Mouse (Mus musculus): ENCODE results near the gene Mrpl22. TPM values are rescaled to one million over a fixed set of nuclear protein-coding genes. Genes with fewer than 3 reads are reported as not detected.
A peak's percentile ranks its signal among the peaks of the same experiment; 100 is the strongest.
"Not testable (repeated sequence)": the region's sequence is repeated elsewhere in the genome, so short reads cannot be mapped to it uniquely, and the experiment has no call there.

The Mrpl22 gene
- polyA plus RNA-seq, 1 experiment from 2014 or later: 102 TPM

DNA sequence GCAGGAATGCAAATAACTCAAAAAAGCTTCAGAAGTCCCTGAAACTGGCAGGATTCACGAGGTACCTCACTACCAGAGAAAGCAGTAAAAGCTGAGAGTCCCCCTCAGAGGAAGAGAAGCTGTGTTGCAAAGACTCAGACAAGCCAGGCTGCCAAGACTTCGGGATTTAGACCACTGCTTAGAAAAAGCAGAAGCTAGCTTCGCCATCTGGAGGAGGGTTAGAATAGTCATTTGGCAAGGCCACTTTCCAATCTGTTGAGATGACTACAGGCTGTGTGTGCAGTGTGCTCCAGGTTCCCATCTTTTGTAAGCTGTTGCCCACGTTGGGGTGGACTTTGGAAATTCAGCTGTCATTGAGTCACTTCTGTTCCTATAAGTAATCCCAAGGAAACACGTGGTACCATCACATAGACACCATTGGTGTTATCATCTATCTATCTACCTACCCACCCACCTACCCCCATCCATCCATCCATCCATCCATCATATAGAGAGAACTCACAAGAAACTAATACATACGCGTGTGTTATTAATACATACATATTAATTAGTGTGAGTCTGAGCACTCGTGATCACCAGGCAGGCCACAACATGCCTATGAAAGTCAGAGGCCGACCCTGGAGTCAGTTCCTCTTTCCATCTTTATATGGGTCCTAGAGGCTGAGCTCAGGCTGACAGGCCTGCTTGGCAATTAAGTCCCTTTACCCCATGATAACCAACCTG is 27.6 kb upstream of the Mrpl22 start:
- Histone ChIP-seq H3K9ac (no peak overlapping the region), H3K27ac (no peak overlapping the region), H3K4me3 (no peak overlapping the region), H3K4me2 (replicated peaks) (no peak overlapping the region), H3K27me3 (no peaks in the 10 kb centered on the region), H3K36me3 (peaks cover 87% of the 10 kb centered on the region), H3K9me3 (replicated peaks) (no peaks in the 10 kb centered on the region), H3K4me1 (no peaks in the 10 kb centered on the region)
- no peak for ATAC-seq (ENCODE audit: low FRiP score)
- WGBS: 92% methylated on average over 9 of the region's 9 CpGs

DNA sequence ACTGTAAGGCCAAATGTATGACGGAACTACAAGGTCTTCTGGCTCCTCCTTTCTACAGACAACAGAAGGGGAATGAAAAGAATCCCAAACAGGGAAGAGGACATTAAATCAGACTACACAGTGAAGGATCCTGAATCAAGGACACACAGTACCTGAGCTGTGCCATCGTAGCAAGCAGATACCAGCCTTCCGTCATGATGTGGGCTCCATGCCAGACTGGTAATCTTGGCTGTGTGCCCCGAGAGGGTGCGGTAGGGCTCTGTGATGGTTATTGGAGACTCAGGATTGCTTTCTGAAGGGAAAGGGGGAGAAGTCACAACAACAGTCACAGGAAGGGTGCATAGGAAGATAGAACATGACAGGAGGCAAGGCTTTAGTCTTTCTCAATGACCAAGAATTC is 25.2 kb upstream of the Mrpl22 start:
- Histone ChIP-seq H3K9ac (no peak overlapping the region), H3K36me3 (peaks cover 85% of the 10 kb centered on the region), H3K27ac (no peak overlapping the region), H3K27me3 (no peaks in the 10 kb centered on the region), H3K4me1 (no peaks in the 10 kb centered on the region), H3K4me2 (replicated peaks) (no peak overlapping the region), H3K4me3 (no peak overlapping the region), H3K9me3 (replicated peaks) (no peaks in the 10 kb centered on the region)
- WGBS: 91% methylated on average over 5 of the region's 5 CpGs
- no peak for ATAC-seq (ENCODE audit: low FRiP score)

DNA sequence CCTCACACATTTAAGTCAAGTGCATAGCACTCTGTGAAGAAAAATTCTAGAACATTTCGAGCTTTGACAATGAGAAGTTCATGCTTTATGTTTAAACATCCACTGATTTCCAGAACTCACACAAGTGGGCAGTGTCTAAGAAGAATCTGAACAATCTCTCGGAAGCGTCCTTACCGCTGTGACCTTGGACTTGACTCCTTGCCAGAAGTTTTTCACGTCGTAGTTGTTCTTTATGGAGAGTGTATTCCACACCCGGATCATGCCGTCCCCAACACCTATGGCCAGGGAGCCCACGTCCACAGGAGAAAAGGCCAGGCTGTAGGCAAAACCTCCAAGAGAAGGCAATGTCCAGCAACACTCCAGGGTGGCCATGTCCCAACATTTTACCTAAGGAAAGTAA is 16.0 kb upstream of the Mrpl22 start:
- no peak overlapping the region for H3K27ac ChIP-seq
- H3K9me3 ChIP-seq (replicated peaks): no peaks in the 10 kb centered on the region
- H3K9ac ChIP-seq: no peak overlapping the region
- peaks cover 78% of the 10 kb centered on the region for H3K36me3 ChIP-seq
- H3K4me3 ChIP-seq: no peak overlapping the region
- 95% methylated on average over 9 of the region's 9 CpGs for WGBS
- ATAC-seq (ENCODE audit: low FRiP score): no peak
- no peak overlapping the region for H3K4me2 ChIP-seq (replicated peaks)
- no peaks in the 10 kb centered on the region for H3K4me1 ChIP-seq
- H3K27me3 ChIP-seq: no peaks in the 10 kb centered on the region

DNA sequence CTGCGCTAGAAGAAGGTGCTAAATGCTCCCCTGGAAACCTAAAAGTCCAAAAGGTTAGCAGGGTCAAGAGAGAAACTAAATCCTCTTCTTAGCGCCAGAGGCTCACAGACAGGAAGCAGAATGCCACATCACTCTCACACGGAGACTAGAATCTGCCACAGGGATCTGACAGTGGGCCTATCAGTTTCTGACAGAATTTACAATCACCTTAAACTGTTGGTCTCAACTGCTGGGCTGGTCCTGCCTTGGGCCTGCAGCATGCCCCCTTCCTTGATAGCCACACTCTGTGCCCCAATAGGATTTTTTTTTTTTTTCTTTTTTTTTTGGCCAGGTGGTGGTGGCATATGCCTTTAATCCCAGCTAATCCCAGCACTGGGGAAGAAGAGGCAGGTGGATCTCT is 14.6 kb upstream of the Mrpl22 start:
- WGBS: 89% methylated on average over 3 of the region's 3 CpGs
- Histone ChIP-seq H3K36me3 (peaks cover 74% of the 10 kb centered on the region), H3K4me3 (no peak overlapping the region)

DNA sequence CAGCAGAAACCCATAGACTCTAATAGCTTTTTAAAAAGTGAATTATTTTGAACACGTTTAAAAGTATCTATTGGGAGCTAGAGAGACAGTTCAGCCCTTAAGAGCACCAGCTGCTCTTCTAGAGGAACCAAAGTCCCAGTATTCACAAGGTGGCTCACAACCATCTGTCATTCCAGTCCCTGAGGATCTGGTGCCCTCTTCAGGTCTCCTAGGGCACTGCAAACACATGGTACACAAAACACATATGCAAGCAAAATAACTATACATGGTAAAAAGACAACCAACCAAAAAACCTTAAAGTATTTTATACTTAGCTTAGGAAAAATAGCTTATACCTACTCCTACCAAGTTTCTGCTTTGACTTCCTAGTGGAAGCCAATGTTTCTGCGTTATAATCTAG is 6.4 kb upstream of the Mrpl22 start:
- peaks cover 53% of the 10 kb centered on the region for H3K36me3 ChIP-seq
- no peak for ATAC-seq (ENCODE audit: low FRiP score)

More for the DNA sequence above, 14.6 kb upstream of the Mrpl22 start:
- no peaks in the 10 kb centered on the region for H3K4me1 ChIP-seq
- no peak overlapping the region for H3K9ac ChIP-seq
- no peak overlapping the region for H3K4me2 ChIP-seq (replicated peaks)
- ATAC-seq (ENCODE audit: low FRiP score): no peak
- H3K27me3 ChIP-seq: no peaks in the 10 kb centered on the region
- H3K27ac ChIP-seq: no peak overlapping the region
- H3K9me3 ChIP-seq (replicated peaks): no peaks in the 10 kb centered on the region

DNA sequence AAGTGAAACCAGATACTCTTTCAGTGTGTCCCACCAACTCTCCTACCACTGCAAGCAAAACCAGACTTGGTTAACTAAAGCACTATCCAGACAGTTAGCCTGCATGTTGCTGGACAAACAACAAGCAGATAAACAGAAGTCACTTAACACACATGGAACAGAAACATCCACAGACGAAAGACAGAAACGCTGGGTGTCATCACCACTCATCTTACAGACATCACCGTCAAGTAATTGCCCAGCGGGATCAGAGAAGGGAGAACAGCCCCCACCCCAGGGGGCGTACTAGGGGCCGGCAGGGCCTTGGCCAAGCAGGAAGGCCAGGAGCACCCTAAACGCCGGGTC is 3.7 kb upstream of the Mrpl22 start:
- H3K27ac ChIP-seq: 0 out of 2 replicates have a peak overlapping the region, but pooled peaks have one; percentile 67

More for the DNA sequence above, 6.4 kb upstream of the Mrpl22 start:
- H3K4me3 ChIP-seq: no peak overlapping the region
- no peak overlapping the region for H3K27ac ChIP-seq
- H3K9me3 ChIP-seq (replicated peaks): no peaks in the 10 kb centered on the region
- H3K4me1 ChIP-seq: peaks cover 10% of the 10 kb centered on the region
- no peak overlapping the region for H3K9ac ChIP-seq
- no peaks in the 10 kb centered on the region for H3K27me3 ChIP-seq
- 98% methylated on average over 2 of the region's 2 CpGs for WGBS
- no peak overlapping the region for H3K4me2 ChIP-seq (replicated peaks)

DNA sequence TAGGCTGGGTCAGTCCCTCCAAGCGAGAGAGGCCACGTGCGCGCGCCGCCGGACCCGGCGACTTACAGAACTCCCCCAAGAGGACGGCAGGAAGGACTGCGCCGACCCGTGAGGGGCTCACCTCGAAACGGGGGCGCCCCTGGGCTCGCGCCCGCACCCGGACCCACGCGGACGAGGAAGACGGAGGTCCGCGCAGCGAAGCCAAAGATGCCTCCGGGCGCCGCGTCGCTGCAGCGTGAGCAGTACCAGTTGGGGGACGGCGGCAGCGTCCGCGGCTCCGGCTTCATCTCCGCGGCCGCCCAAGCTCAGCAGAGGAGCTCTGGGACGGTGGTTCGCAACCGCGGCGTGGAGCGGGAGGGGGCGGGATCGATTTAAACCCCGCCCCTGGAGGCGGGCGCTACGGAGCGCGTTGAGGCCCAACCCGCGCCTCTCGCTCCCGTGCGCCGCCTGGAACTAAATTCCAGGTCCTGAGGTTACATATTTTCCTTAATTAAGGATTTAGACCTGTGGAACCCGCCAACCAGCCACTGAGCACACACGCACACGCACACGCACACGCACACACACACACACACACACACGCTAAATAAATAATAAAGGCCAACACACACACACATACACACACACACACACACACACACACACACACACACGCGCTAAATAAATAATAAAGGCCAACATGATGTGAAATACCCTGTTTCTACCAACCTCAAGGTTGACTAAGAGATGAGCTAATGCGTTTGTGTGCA is 3.1 kb upstream of the Mrpl22 start, which contains the start of gene Gemin5:
Gene Gemin5, minus strand, starts transcription at position 373 of the 749 bp plus-strand sequence.
- under 1% methylated on average over 70 of the region's 71 CpGs for WGBS

More for the DNA sequence above, 3.7 kb upstream of the Mrpl22 start:
- Histone ChIP-seq H3K9ac (peak overlapping the region; percentile 89), H3K4me2 (replicated peaks) (peak overlapping the region; percentile 86), H3K27me3 (no peaks in the 10 kb centered on the region), H3K4me1 (peaks cover 19% of the 10 kb centered on the region), H3K4me3 (peak overlapping the region; percentile 88), H3K36me3 (peaks cover 37% of the 10 kb centered on the region), H3K9me3 (replicated peaks) (no peaks in the 10 kb centered on the region)
- no peak for ATAC-seq (ENCODE audit: low FRiP score)
- WGBS: 0% methylated on average over 8 of the region's 8 CpGs

DNA sequence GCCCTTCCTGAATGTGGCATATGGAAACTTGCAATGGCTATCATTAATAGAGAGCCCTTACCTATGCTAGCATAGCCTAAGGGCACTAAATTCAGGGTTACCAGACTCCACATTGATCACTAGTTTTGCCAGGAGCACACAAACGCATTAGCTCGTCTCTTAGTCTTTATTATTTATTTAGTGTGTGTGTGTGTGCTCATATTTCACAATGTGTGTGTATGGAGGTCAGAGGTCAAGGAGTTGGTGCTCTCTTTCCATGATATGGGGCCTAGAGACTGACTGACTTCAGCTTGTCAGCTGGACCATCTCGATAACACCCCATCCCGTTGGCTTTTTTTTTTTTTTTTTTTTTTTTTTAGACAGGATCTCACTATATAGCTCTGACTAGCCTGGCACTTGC is 1.8 kb upstream of the Mrpl22 start:
- Histone ChIP-seq H3K9ac (no peak overlapping the region), H3K27ac (no peak overlapping the region), H3K4me2 (replicated peaks) (no peak overlapping the region), H3K9me3 (replicated peaks) (no peaks in the 10 kb centered on the region), H3K4me1 (peaks cover 19% of the 10 kb centered on the region), H3K36me3 (peaks cover 33% of the 10 kb centered on the region), H3K27me3 (no peaks in the 10 kb centered on the region), H3K4me3 (no peak overlapping the region)
- 94% methylated on average over 4 of the region's 4 CpGs for WGBS
- no peak for ATAC-seq (ENCODE audit: low FRiP score)

More for the DNA sequence above, 3.1 kb upstream of the Mrpl22 start, which contains the start of gene Gemin5:
- peaks cover 19% of the 10 kb centered on the region for H3K4me1 ChIP-seq
- peak within 1 kb of the TSS; percentile 88 for H3K4me3 ChIP-seq
- H3K9ac ChIP-seq: peak within 1 kb of the TSS; percentile 89
- peak; percentile 71 for ATAC-seq (ENCODE audit: low FRiP score)
- peak within 1 kb of the TSS; percentile 67; the same call in 1 of the 2 replicates for H3K27ac ChIP-seq
- H3K36me3 ChIP-seq: peaks cover 31% of the 10 kb centered on the region
- H3K27me3 ChIP-seq: no peaks in the 10 kb centered on the region
- peak within 1 kb of the TSS; percentile 86 for H3K4me2 ChIP-seq (replicated peaks)
- no peaks in the 10 kb centered on the region for H3K9me3 ChIP-seq (replicated peaks)

DNA sequence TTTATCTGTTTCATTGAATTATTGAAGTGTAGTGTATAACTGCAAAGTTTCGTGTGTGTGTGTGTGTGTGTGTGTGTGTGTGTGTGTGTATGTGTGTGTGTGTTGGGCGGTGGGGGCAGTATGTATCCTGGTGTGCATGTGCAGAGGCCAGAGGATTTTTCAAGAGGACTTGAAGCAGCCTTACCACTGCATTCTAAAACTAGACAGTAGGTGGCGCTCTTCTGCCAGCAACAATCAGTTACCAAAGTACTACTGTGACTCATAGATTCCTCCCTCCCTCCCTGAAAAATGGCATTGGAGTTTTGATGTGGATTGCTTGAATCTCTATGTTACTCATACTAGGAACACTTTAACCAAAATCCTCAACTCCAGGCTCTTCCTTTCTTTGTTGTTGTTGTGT is 8.1 kb downstream of the Mrpl22 start:
- Histone ChIP-seq H3K36me3 (peaks cover 51% of the 10 kb centered on the region), H3K4me1 (no peaks in the 10 kb centered on the region), H3K9me3 (replicated peaks) (no peaks in the 10 kb centered on the region), H3K4me3 (no peak overlapping the region), H3K4me2 (replicated peaks) (no peak overlapping the region), H3K27me3 (no peaks in the 10 kb centered on the region), H3K27ac (no peak overlapping the region), H3K9ac (no peak overlapping the region)
- no peak for ATAC-seq (ENCODE audit: low FRiP score)
- 24% methylated on average over 3 of the region's 3 CpGs for WGBS

DNA sequence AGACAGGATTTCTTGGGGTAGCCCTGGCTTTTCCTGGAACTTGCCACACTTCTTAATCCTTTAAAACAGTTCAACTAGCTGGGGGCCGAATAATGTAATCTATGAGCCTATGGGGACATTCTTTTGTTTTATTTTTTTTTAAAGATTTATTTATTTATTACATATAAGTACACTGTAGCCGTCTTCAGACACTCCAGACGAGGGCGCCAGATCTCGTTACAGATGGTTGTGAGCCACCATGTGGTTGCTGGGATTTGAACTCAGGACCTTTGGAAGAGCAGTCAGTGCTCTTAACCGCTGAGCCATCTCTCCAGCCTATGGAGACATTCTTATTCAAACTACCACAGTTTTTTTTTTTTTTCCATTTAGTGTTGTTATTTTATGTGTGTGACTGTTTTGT is 8.5 kb downstream of the Mrpl22 start:
- not testable (repeated sequence) for H3K9me3 ChIP-seq (replicated peaks); H3K4me3 ChIP-seq; H3K27ac ChIP-seq; H3K4me1 ChIP-seq; ATAC-seq (ENCODE audit: low FRiP score); H3K4me2 ChIP-seq (replicated peaks); H3K27me3 ChIP-seq; H3K9ac ChIP-seq
- WGBS: 94% methylated on average over 6 of the region's 6 CpGs
- H3K36me3 ChIP-seq: peaks cover 49% of the 10 kb centered on the region

DNA sequence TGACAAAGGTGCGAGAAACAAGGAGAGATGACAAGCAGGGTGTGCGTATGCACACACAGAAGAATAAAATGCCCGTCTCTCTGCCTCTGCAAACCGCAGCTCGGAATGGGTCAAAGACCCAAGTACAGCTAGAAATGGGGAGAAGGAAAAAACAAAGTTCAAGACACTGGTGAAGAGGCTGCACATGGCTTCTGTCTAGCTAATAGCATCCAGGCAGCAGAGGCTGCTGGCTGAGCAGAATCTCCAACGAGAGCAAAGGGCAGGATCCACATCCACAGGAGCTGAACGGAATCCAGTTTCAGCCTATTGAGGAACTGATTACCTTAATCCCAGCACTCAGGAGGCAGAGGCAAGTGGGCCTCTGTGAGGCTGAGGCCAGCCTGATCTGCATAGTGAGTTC is 9.3 kb downstream of the Mrpl22 start:
- H3K27me3 ChIP-seq: no peaks in the 10 kb centered on the region
- no peak overlapping the region for H3K4me2 ChIP-seq (replicated peaks)
- WGBS: 97% methylated on average over 7 of the region's 7 CpGs
- H3K27ac ChIP-seq: no peak overlapping the region
- H3K9me3 ChIP-seq (replicated peaks): no peaks in the 10 kb centered on the region
- no peak overlapping the region for H3K4me3 ChIP-seq
- no peaks in the 10 kb centered on the region for H3K4me1 ChIP-seq
- no peak for ATAC-seq (ENCODE audit: low FRiP score)
- H3K9ac ChIP-seq: no peak overlapping the region
- peaks cover 41% of the 10 kb centered on the region for H3K36me3 ChIP-seq

DNA sequence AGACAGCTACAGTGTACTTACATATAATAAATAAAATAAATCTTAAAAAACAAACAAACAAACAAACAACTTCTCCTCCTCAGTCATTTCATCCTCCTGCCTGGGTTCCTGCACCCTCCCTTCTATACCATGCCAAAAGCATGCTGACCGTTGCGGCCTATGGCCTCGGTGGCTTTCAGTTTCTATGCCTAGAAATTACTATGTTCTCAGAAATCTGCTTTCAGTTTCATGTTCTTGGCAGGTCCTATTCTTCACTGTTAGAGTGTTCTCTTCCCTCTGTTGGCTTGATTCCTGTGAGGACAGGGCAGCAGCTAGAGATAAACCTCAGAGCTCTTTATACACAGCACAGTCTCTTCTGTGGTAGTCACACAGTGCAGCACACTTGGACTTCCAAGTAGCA is 12.1 kb downstream of the Mrpl22 start:
- Histone ChIP-seq H3K36me3 (peaks cover 15% of the 10 kb centered on the region), H3K27me3 (no peaks in the 10 kb centered on the region), H3K4me2 (replicated peaks) (no peak overlapping the region), H3K4me1 (no peaks in the 10 kb centered on the region), H3K9ac (no peak overlapping the region), H3K9me3 (replicated peaks) (no peaks in the 10 kb centered on the region), H3K4me3 (no peak overlapping the region), H3K27ac (no peak overlapping the region)
- no peak for ATAC-seq (ENCODE audit: low FRiP score)
- 89% methylated on average over 3 of the region's 3 CpGs for WGBS
